Mouse (Mus musculus): Measurements from ENCODE around the gene Dgki. TPM values are rescaled to one million over a fixed set of nuclear protein-coding genes. Genes with fewer than 3 reads are reported as not detected.

Gene Dgki
- total RNA-seq, 2 experiments from 2014 or later, result 0.20 to 0.29 TPM

DNA sequence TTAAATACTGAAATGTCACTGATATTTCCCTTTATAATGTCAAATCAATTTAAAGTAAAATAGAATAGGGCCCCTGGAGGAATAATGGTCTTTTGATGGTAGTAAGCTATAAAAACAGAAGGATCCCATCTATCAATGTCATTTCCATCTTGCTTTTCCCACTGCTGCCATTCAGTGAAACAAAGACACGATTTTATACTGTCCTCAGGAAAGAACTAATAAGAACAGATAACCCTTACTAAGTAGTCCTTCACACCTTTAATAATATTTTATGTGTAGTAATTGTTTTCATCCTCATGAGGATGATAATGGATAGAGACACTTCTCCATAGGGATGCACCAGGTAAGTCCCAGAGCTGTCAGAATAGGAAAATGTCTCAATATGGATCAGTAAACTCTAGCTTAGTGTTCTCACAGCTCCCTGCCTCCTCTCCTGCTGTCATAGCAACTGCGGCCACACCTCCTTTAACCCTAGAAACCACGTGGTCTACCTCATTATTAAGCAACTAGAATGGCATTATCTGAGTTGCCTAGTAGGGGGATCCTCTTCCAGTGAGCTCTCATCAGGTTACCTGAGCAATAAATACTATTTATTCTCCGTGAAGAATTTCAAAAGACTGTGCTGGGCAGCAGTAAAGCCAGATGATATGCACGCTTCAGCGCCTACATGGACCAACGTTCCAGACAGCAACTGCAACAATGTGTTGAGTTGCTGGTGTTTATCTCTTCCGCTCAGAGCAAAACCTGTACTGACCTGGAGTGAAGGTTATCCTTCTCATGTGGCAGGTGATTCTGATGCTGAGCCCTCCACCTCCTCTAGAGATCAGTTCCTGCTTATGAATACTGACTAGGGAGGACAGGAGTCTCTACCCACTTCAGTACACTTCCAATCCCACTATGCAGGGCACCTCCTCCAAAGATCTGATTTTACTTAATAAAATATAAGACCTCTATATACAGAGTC, 210.6 kb downstream of the Dgki start:
- no peak for DNase-seq (ENCODE audit: low spot score)
- intact Hi-C loops (cut with DNase I), result no loop called here

- intact Hi-C loops (cut with DNase I), result no loop called here
Measured at GRCm38 (mm10) chr6:37082990-37083389, 217.0 kb downstream of the Dgki start.

DNA sequence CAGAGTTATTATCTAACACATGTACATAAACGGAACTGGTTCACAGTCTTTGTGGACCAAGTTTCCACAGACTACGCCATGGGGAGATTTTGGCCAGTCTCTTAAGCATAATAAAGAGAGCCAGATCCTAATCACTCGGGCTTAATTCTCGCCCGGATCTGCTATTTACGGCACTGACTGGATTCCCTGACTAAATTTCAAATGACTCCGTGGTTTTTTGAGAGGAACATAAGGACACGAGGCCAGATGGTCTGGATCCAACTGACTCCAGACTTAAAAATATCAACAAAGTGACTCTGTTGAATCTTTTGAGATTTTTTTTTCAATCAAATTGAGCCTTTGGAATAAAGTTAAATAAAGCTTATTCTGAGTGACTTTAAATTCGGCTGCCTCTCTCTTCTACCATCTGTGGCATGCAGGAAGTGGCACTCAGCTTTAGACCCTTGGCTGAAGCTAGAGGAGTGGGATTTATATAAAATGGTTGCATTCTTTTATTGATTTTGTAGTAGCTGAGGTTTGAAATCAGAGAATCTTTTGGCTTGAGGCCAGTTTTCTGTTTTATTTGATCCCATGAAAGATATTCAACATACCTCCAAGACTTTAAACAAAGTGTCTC, 227.5 kb downstream of the Dgki start:
- no peak for DNase-seq (ENCODE audit: low spot score)
- intact Hi-C loops (cut with DNase I), result no loop called here

More at GRCm38 (mm10) chr6:37082990-37083389, 217.0 kb downstream of the Dgki start:
- no peak for DNase-seq (ENCODE audit: low spot score)

GRCm38 (mm10) chr6:37069836-37070600, 230.0 kb downstream of the Dgki start:
- DNase-seq (ENCODE audit: low spot score), result no peak
- intact Hi-C loops (cut with DNase I), result no loop called here

GRCm38 (mm10) chr6:37068737-37069136, 231.2 kb downstream of the Dgki start:
- intact Hi-C loops (cut with DNase I), result no loop called here
- DNase-seq (ENCODE audit: low spot score), result no peak

- DNase-seq (ENCODE audit: low spot score), result no peak
- intact Hi-C loops (cut with DNase I), result no loop called here
Measured at GRCm38 (mm10) chr6:37067357-37067756, 232.6 kb downstream of the Dgki start.

DNA sequence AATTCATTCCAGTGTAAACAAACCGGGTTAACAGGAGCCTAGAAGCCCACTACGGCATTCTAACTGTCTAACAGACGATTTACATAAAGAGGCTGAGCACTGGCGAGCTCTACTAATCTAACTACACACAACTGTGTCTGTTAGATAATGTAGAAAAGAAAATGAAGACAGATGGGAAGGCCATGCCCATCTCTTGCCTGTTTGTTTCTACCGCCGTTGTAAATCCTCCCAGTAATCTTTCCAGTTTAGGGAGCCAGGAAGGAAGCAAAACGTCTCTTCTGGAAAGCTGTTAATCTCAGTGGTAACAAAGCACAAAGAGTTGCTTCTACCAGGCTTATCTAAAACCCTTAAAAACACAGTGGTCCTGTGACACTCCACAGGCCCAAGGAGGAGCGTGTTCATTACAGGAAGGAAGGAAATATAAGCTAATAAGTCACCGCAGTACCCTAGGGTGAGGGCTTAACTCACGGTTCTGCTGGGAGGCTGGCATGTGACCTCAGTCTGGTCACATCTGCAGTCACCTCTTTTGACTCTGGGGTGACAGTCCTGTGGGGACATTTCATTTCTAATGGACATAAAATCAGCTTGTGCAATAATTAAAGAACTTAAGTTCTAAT, 235.7 kb downstream of the Dgki start:
- no peak for DNase-seq (ENCODE audit: low spot score)
- intact Hi-C loops (cut with DNase I), result no loop called here

DNA sequence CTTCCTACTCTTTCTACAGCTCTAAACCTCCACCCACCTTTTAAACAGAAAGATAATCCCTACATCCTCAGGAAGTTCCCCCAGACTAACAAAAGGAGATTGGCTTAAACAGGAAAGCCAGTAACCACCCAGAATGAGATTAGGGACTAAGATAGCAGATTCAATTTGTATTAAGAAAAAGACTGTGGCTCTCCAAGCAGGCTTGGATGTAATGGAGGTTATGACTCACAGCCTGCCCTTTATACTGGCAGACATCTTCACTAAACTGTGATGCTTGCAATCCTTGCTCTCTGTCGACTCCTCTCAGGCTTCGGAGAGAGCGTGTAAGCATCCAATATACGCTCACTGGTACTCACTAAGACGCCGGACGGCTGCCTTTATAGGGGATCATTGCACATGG, 236.7 kb downstream of the Dgki start:
- DNase-seq (ENCODE audit: low spot score), result no peak
- intact Hi-C loops (cut with DNase I), result no loop called here

- intact Hi-C loops (cut with DNase I), result no loop called here
- no peak for DNase-seq (ENCODE audit: low spot score)
Measured at GRCm38 (mm10) chr6:37060114-37060513, 239.9 kb downstream of the Dgki start.

DNA sequence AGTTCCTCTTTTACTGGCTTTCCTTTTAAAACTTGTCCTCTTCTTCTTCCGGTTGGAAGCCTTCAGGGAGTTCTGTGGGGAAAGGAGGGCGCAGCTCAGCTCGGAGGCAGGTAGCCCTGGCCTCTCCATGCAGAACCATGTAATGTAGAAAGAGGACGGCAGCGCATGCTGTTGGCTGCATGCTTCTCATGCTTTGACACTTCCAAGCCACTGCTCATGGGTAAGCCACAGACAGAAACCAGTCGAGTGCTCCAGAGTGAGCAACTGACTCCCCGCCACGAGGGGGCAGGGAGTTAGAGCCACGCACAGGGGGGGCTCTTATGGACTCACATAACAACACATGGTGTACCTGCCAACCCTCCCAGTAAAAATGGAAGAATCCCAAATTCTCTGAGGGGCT, 242.0 kb downstream of the Dgki start:
- intact Hi-C loops (cut with DNase I), result loop anchor here (5.0 kb wide), 1 partner anchor 39 kb away; no protein-coding TSS in a partner anchor
- DNase-seq (ENCODE audit: low spot score), result no peak

GRCm38 (mm10) chr6:37057536-37057935, 242.4 kb downstream of the Dgki start:
- intact Hi-C loops (cut with DNase I), result loop anchor here (5.0 kb wide), 1 partner anchor 40 kb away; no protein-coding TSS in a partner anchor
- no peak for DNase-seq (ENCODE audit: low spot score)

DNA sequence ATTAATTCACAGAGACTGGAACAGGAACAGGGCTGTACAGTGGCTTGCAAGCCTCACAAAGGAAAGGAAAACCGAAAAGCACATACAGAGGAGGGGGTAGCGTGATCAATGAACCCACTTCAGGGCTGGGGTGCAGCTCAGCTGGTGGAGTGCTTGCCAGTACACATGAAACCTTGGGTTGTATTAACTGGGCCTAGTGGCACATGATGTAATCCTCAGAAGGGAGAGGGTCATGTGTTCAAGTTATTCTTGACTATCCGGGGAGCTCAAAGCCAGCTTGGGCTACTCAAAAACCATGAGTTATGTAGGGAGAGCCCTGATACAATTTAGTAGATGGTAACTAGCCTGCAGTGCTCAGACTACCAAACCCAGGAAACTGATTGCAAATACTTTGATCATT, 244.3 kb downstream of the Dgki start:
- DNase-seq (ENCODE audit: low spot score), result no peak
- intact Hi-C loops (cut with DNase I), result loop anchor here (2.0 to 5.0 kb wide), 2 partner anchors 42 to 295 kb away; no protein-coding TSS in a partner anchor

GRCm38 (mm10) chr6:37055128-37055527, 244.9 kb downstream of the Dgki start:
- DNase-seq (ENCODE audit: low spot score), result no peak
- intact Hi-C loops (cut with DNase I), result loop anchor here (2.0 to 5.0 kb wide), 2 partner anchors 42 to 296 kb away; no protein-coding TSS in a partner anchor

- intact Hi-C loops (cut with DNase I), result loop anchor here (1.0 to 5.0 kb wide), 3 partner anchors 43 to 394 kb away; no protein-coding TSS in a partner anchor
- no peak for DNase-seq (ENCODE audit: low spot score)
Measured at GRCm38 (mm10) chr6:37054435-37055020, 245.5 kb downstream of the Dgki start.

GRCm38 (mm10) chr6:37053411-37053810, 246.6 kb downstream of the Dgki start:
- DNase-seq (ENCODE audit: low spot score), result no peak
- intact Hi-C loops (cut with DNase I), result no loop called here

GRCm38 (mm10) chr6:37051652-37052051, 248.3 kb downstream of the Dgki start:
- DNase-seq (ENCODE audit: low spot score), result no peak
- intact Hi-C loops (cut with DNase I), result no loop called here

DNA sequence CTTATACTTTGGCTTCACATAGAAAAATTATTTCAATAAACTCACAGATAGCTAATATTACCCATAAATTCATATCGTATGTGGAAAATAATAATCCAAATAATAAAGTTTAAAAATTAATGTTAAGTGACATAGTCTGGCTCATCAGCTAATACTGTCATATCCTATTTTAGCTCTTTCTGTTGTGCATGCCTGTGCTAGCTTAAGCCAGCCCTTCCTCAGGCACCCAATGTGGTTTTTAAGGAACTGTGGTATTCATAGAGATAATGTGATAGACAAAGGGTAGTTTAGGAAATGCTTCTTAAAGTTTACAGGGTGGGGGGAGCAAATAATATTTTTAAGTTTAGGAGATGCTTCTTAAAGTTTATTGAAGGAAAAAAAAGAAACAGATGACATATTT, 248.8 kb downstream of the Dgki start:
- DNase-seq (ENCODE audit: low spot score), result no peak
- intact Hi-C loops (cut with DNase I), result no loop called here

GRCm38 (mm10) chr6:37047611-37048129, 252.3 kb downstream of the Dgki start:
- intact Hi-C loops (cut with DNase I), result loop anchor here (5.0 to 10.0 kb wide), 5 partner anchors 145 to 1795 kb away; no protein-coding TSS in a partner anchor
- DNase-seq (ENCODE audit: low spot score), result no peak
